Mouse (Mus musculus) urinary bladder, adult 18-20 months (tissue): ENCODE results near the gene Zfp775.
A peak's percentile ranks its signal among the peaks of the same experiment; 100 is the strongest.

Source experiments
- DNase-seq, 2 experiments: peaks; one replicate each; pipeline ENCODE4 v3.0.0; 2022; ENCODE audit warnings: low spot score in 2 of 2, mixed read lengths in 2 of 2

Zfp775 gene

GRCm38 (mm10) chr6:48601271-48602079, at the start of gene Zfp775:
Gene Zfp775 (plus strand): TSS chr6:48602063.
- DNase-seq: peak; percentile 89 to 94

- no peak for DNase-seq
Measured at GRCm38 (mm10) chr6:48552918-48553317, 48.9 kb upstream of the Zfp775 start.

- DNase-seq: no peak
Measured at GRCm38 (mm10) chr6:48553819-48554218, 48.0 kb upstream of the Zfp775 start.

GRCm38 (mm10) chr6:48554280-48555103, 47.4 kb upstream of the Zfp775 start, which contains the start of gene Lrrc61:
Gene Lrrc61 (plus strand): TSS chr6:48554796.
- DNase-seq: peak; percentile 95 to 98

GRCm38 (mm10) chr6:48555104-48555890, 46.6 kb upstream of the Zfp775 start:
- no peak for DNase-seq

GRCm38 (mm10) chr6:48555956-48556355, 45.9 kb upstream of the Zfp775 start:
- DNase-seq: no peak

- DNase-seq: no peak
Measured at GRCm38 (mm10) chr6:48565693-48566310, 36.1 kb upstream of the Zfp775 start.

- DNase-seq: no peak
Measured at GRCm38 (mm10) chr6:48566312-48566711, 35.6 kb upstream of the Zfp775 start.

- no peak for DNase-seq
Measured at GRCm38 (mm10) chr6:48568036-48568984, 33.6 kb upstream of the Zfp775 start.

- no peak for DNase-seq
Measured at GRCm38 (mm10) chr6:48569065-48569807, 32.6 kb upstream of the Zfp775 start.

- no peak for DNase-seq
Measured at GRCm38 (mm10) chr6:48572014-48572413, 29.8 kb upstream of the Zfp775 start.

GRCm38 (mm10) chr6:48572572-48573061, 29.2 kb upstream of the Zfp775 start, which contains the start of gene Rarres2:
Gene Rarres2 (minus strand): TSS chr6:48572789.
- no peak for DNase-seq

GRCm38 (mm10) chr6:48573280-48573679, 28.6 kb upstream of the Zfp775 start:
- no peak for DNase-seq

- no peak for DNase-seq
Measured at GRCm38 (mm10) chr6:48573981-48574380, 27.9 kb upstream of the Zfp775 start.

GRCm38 (mm10) chr6:48578736-48579135, 23.1 kb upstream of the Zfp775 start:
- no peak for DNase-seq

GRCm38 (mm10) chr6:48579215-48579648, 22.6 kb upstream of the Zfp775 start:
- DNase-seq: no peak

- DNase-seq: no peak
Measured at GRCm38 (mm10) chr6:48581257-48581656, 20.6 kb upstream of the Zfp775 start.

- DNase-seq: no peak
Measured at GRCm38 (mm10) chr6:48582037-48582436, 19.8 kb upstream of the Zfp775 start.

GRCm38 (mm10) chr6:48589194-48589750, 12.6 kb upstream of the Zfp775 start, which contains the start of gene Gm45021:
Gene Gm45021 (plus strand): TSS chr6:48589610.
- DNase-seq: no peak
